Mouse (Mus musculus): ENCODE results near the gene BC048562.

The BC048562 gene

GRCm38 (mm10) chr9:108479241-108479640, 43.0 kb downstream of the BC048562 start:
- DNase-seq (ENCODE audit: low spot score in 2 of 2), result no peak

- no peak for DNase-seq (ENCODE audit: low spot score in 2 of 2)
Observed at GRCm38 (mm10) chr9:108479721-108480351, 43.6 kb downstream of the BC048562 start, which contains the start of gene Lamb2. Gene Lamb2 (plus strand): TSS chr9:108479736.

DNA sequence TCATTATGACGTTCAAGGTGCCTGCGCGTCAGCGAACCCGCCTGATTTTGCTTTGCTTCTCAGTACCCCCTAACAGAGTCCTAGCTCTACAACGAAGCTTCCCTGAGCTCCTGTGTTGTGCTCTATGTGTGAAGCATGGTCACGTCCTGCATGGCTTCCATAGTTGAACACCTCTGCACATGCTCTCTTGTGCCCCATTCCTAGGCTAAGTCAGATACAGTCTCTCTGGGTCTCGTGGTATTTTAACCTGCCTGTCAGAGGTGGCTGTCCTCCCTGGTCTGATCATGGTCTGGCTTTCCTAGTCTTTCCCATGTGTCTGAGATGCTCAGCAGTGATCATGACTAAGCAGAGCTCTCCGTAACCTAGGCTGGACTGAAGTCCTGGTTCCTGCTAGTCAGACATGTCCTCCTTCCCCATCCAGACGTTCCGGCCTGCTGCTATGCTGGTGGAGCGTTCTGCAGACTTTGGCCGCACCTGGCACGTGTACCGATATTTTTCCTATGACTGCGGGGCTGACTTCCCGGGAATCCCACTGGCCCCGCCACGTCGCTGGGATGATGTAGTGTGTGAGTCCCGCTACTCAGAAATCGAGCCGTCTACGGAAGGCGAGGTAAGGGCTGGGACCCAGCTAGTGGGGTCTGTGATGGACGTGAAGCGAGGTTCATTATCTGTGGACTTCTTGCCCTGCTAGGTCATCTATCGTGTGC, 44.7 kb downstream of the BC048562 start:
- DNase-seq (ENCODE audit: low spot score in 2 of 2), result no peak

DNA sequence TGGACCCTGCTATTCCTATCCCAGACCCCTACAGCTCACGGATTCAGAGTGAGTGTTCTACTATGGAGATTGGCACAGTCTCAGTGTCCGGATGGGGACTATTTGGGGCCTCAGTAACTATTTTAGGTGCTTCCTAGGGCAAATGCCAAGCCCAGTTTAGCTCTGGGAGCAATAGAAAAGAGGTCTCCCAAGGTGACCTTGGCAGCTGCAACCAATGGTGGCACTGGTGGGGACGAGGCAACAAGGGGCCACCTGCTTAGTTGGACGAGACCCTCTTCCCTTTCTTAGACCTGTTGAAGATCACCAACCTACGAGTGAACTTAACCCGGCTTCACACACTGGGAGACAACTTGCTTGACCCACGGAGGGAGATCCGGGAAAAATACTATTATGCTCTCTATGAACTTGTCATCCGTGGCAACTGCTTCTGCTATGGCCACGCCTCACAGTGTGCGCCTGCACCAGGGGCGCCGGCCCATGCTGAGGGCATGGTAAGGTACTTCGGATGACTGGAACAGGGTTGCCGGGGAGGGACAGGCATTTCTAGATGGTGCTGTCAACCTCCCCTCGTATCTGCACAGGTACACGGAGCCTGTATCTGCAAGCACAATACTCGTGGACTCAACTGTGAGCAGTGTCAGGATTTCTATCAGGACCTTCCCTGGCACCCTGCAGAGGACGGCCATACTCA, 45.4 kb downstream of the BC048562 start:
- no peak for DNase-seq (ENCODE audit: low spot score in 2 of 2)

- peak in 1 of 2 experiments; percentile 21 for DNase-seq (ENCODE audit: low spot score in 2 of 2)
Observed at GRCm38 (mm10) chr9:108483051-108483790, 46.9 kb downstream of the BC048562 start.

GRCm38 (mm10) chr9:108484021-108484420, 47.7 kb downstream of the BC048562 start:
- DNase-seq (ENCODE audit: low spot score in 2 of 2), result peak in 1 of 2 experiments; percentile 20

GRCm38 (mm10) chr9:108485301-108485875, 49.1 kb downstream of the BC048562 start:
- peak in 1 of 2 experiments; percentile 17 for DNase-seq (ENCODE audit: low spot score in 2 of 2)

GRCm38 (mm10) chr9:108486973-108487530, 50.8 kb downstream of the BC048562 start:
- DNase-seq (ENCODE audit: low spot score in 2 of 2), result no peak

DNA sequence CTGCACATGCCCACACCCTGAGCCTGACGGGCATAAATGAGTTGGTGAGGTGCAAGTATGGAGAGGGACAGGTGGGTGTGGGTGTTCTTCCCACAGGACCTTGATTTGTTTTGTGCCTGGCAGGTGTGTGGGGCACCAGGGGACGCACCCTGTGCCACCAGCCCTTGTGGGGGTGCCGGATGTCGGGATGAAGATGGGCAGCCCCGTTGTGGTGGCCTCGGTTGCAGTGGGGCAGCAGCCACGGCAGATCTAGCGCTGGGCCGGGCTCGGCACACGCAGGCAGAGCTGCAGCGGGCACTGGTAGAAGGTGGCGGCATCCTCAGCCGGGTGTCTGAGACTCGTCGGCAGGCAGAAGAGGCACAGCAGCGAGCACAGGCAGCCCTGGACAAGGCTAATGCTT, 52.1 kb downstream of the BC048562 start:
- peak in 1 of 2 experiments; percentile 23 for DNase-seq (ENCODE audit: low spot score in 2 of 2)

DNA sequence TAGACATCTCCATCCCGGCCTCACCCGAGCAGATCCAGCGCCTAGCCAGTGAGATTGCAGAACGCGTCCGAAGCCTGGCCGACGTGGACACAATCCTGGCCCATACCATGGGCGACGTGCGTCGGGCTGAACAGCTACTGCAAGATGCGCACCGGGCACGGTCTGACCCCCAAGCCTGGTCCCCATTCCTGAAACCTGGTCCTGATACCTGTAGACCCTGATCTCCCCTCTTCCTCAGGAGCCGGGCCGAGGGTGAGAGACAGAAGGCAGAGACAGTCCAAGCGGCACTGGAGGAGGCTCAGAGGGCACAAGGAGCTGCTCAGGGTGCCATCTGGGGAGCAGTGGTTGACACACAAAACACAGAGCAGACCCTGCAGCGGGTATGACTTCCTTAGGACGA, 52.9 kb downstream of the BC048562 start:
- DNase-seq (ENCODE audit: low spot score in 2 of 2), result peak in 1 of 2 experiments; percentile 33

- DNase-seq (ENCODE audit: low spot score in 2 of 2), result peak in 1 of 2 experiments; percentile 45
Observed at GRCm38 (mm10) chr9:108489702-108490558, 53.6 kb downstream of the BC048562 start.

DNA sequence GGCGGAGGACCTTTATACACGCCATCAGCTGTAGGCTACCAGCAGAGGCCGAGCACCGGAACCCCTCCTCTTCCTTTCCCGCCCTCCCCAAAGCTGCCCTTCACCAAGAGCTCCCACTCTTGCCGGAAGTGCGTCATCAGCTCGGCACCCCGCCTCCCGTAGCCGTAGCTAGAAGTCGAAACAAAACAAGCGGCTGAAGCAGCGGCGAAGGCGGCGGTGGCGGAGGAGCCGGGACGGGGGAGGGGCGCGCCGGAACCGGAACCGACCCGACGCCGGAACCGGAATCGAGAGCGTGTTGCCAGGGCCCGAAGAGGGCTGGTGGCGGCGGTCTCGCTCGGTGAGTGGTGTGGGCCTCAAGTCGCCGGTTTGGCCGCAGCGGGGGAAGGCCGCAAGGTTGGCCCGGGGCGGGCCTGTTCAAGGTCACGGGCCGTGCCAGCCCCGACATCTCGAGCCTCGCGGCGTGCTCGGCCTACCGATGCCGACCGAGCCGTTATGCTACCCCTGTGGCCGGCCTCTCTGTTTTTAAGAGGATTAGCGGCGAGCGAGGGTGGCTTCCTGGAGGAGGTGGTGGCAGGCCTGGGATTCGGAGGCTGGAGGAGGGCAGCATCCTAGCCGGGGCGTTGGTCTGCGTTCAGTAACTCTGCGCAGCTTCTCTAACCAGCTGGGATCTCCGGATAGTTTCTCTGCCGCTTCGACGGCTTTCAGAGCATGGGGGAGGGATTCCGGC, 54.4 kb downstream of the BC048562 start, which contains the start of gene Usp19:
Gene Usp19, plus strand, starts transcription at position 44 of the 727 bp plus-strand sequence.
- DNase-seq (ENCODE audit: low spot score in 2 of 2), result peak; percentile 97 to 98

- DNase-seq (ENCODE audit: low spot score in 2 of 2), result no peak
Observed at GRCm38 (mm10) chr9:108491286-108491580, 55.0 kb downstream of the BC048562 start.

DNA sequence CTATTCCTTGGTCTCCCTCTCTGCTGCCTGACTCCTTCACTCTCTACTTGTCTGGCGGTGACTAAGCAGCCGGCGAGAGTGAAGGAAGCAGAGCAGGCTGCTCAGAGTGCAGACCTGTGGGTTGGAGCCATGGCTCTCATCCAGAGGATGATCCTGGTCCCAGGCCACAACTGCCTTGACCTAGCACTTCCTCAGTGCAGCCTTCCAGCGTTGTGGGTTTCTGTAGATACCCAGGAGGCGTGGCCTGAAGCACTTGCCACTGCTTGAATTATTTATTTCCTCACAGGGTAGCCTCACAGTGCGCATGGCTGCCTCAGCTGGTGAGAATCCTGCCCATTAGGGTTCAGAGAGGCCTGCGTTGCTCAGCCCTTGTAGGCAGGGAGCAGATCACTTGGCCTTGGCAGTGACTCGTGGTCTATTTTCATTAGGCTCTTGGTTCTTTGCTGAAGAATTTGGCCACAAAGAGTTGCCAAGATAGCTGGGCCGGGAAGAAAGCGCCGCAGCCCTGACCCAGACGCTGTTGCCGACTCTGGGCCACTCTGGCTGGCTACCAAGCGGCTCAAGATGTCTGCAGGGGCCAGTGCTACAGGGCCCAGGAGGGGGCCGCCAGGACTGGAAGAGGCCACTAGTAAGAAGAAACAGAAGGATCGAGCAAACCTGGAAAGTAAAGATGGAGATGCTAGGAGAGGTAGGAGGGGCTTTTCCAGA, 55.9 kb downstream of the BC048562 start:
- peak; percentile 55 to 76 for DNase-seq (ENCODE audit: low spot score in 2 of 2)

DNA sequence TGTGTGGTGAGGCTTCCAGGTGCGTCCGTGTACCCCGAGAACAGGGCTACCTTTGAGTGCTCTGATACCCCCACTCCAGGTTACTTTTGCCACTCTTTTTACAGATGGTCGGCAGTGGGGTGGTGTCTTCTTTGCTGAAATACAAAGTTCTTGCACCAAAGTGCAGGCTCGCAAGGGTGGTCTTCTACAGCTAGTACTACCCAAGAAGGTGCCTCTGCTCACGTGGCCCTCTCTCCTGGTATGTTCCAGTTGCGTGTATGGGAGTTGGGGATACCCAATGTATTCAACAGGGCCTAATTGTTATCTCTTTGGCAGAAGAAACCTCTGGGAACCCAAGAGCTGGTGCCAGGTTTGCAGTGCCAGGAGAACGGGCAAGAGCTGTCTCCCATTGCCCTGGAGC, 57.0 kb downstream of the BC048562 start:
- no peak for DNase-seq (ENCODE audit: low spot score in 2 of 2)

DNA sequence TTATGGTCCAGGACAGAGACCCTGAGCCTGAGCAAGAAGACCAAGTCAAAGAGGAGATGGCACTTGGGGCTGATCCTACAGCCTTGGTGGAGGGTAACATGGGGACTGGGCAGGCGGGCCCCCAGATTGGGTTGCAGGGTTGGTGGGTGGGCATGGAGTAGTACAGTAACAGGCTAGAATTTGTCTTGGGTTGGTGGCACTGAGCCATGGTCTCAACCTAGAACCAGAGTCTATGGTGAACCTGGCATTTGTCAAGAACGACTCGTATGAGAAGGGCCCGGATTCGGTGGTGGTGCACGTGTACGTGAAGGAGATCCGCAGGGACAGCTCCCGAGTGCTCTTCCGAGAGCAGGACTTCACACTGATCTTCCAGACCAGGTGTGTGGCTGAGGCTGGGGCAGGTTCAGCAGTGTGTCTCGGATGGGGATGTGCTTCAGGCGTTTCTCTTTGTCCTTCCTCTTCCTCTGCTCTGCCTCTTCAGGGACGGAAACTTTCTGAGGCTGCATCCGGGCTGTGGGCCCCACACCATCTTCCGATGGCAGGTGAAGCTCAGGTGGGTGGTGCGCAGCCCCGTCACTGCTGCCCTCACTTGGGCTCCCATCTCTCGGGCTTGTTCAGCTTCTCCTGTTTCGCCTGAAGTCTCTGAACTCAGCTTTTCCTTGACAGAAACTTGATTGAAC, 58.0 kb downstream of the BC048562 start:
- no peak for DNase-seq (ENCODE audit: low spot score in 2 of 2)

DNA sequence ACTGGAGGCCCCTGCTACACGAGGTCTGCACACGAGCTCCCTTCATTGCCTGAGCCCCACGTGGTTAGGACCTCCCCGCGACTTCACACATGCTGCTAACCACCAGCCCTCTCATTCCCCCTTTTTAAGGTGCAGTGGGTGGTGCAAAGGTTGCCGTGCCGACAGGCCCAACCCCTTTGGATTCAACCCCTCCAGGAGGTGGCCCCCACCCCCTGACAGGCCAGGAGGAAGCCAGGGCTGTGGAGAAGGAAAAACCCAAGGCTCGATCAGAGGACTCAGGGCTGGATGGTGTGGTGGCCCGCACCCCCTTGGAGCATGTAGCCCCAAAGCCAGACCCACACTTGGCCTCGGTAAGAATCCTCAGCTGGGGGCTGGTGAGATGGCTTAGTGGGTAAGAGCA, 58.6 kb downstream of the BC048562 start:
- DNase-seq (ENCODE audit: low spot score in 2 of 2), result no peak
